Mouse (Mus musculus) intestine, embryonic 15.5 days (tissue): ENCODE data around the gene Ube2l3. TPM values are rescaled to one million over a fixed set of nuclear protein-coding genes. Genes with fewer than 3 reads are reported as not detected.
A peak's percentile ranks its signal among the peaks of the same experiment; 100 is the strongest.

Experiments
- ATAC-seq: fragments of 200-750 bp; cut with Nextera tagmentation; 2 replicates; pipeline ENCODE4 v1.8.0; 2017; ENCODE audit warnings: moderate TSS enrichment, moderate library complexity
- H3K27ac ChIP-seq: fragments of 300-500 bp; sonication (generic); 2 replicates; pipeline ENCODE4 v1.5.1; 2015; ENCODE audit warnings: mild to moderate bottlenecking, inconsistent platforms
- H3K27me3 ChIP-seq: fragments of 300-500 bp; sonication (generic); replicated peaks from 2 replicates; pipeline ENCODE4 v1.6.1; 2015; ENCODE audit warnings: inconsistent platforms
- H3K36me3 ChIP-seq: fragments of 300-500 bp; sonication (generic); 2 replicates; pipeline ENCODE4 v1.6.1; 2015; ENCODE audit warnings: inconsistent platforms
- H3K4me1 ChIP-seq: fragments of 300-500 bp; sonication (generic); replicated peaks from 2 replicates; pipeline ENCODE4 v1.6.1; 2015; ENCODE audit warnings: inconsistent platforms
- H3K4me2 ChIP-seq: fragments of 300-500 bp; sonication (generic); replicated peaks from 2 replicates; pipeline ENCODE4 v1.6.1; 2015; ENCODE audit warnings: mild to moderate bottlenecking, inconsistent platforms
- H3K4me3 ChIP-seq: fragments of 300-500 bp; sonication (generic); replicated peaks from 2 replicates; pipeline ENCODE4 v1.5.1; 2015; ENCODE audit warnings: inconsistent platforms
- H3K9ac ChIP-seq: fragments of 300-500 bp; sonication (generic); 2 replicates; pipeline ENCODE4 v1.6.1; 2015; ENCODE audit warnings: inconsistent platforms
- H3K9me3 ChIP-seq: fragments of 300-500 bp; sonication (generic); 2 replicates; pipeline ENCODE4 v1.6.1; 2016; ENCODE audit warnings: inconsistent platforms
- WGBS: fragments of 180-500 bp; shearing (Covaris S2); methylation state at CpG from one replicate; pipeline ENCODE4 v1.1.7; 2015; 5-methylcytosine and 5-hydroxymethylcytosine counted together
- polyA plus RNA-seq: library from polyadenylated mRNA; unstranded; fragments of >200 nt; fragmentation: Nextera tagmentation; extraction: Ambion mirVana; gene quantifications from 2 replicates; pipeline ENCODE4 v1.2.1, GENCODE M21; 2015

Ube2l3 gene
- polyA plus RNA-seq, 1 experiment from 2014 or later = 386 TPM

DNA sequence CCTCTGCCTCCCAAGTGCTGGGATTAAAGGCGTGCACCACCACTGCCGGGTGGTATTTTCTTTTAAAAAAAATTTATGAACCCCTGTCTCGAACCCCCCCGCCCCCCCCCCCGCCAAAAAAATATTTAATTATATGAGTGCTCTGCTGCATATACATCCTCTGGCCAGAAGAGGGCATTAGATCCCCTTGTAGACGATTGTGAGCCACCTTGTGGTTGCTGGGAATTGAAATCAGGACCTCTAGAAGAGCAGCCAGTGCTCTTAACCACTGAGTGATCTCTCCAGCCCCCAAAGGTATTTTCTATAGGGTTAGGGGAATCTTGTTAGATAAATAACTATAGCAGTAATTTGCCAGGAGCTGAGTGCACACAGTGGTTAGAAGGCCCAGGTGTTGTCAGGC, 2.5 kb upstream of the Ube2l3 start:
- Histone ChIP-seq H3K36me3 (no peaks in the 10 kb centered on the region), H3K9ac (no peak overlapping the region), H3K4me3 (no peak overlapping the region), H3K4me1 (peaks cover 12% of the 10 kb centered on the region), H3K4me2 (no peak overlapping the region), H3K27me3 (no peaks in the 10 kb centered on the region), H3K9me3 (no peaks in the 10 kb centered on the region), H3K27ac (no peak overlapping the region)
- ATAC-seq = no peak
- WGBS = 8% methylated on average over 6 of the region's 6 CpGs

DNA sequence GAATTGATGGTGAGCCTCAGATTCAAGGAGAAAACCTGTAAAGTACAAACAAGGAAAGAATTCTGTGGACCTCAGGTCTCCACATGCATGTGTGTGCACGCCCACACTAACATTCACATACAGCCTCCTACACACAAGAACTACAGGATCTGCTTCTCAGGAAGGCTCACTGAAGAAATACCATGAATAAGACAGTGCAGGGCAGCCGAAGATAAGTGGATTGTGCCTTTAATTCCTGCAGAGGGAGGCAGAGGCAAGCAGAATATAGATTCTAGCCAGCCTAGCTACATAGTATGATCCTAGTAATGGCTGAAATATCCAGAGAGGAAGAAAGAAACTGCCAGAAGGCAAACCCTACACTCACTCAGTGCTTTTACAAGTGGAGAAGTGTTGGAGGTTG, 472 bp downstream of the Ube2l3 start:
- peaks cover 12% of the 10 kb centered on the region for H3K4me1 ChIP-seq
- no peaks in the 10 kb centered on the region for H3K36me3 ChIP-seq
- H3K27me3 ChIP-seq = no peaks in the 10 kb centered on the region
- ATAC-seq = peak; percentile 43; the same call in 1 of the 2 replicates
- H3K27ac ChIP-seq = no peak overlapping the region; the same call in 1 of the 2 replicates
- H3K4me3 ChIP-seq = no peak overlapping the region
- H3K9me3 ChIP-seq = no peaks in the 10 kb centered on the region
- WGBS = 44% methylated on average over 2 of the region's 2 CpGs
- H3K9ac ChIP-seq = no peak overlapping the region
- H3K4me2 ChIP-seq = no peak overlapping the region

- under 1% methylated on average over 65 of the region's 72 CpGs for WGBS
Measured at GRCm38 (mm10) chr16:17200953-17201707, 1.3 kb downstream of the Ube2l3 start.

DNA sequence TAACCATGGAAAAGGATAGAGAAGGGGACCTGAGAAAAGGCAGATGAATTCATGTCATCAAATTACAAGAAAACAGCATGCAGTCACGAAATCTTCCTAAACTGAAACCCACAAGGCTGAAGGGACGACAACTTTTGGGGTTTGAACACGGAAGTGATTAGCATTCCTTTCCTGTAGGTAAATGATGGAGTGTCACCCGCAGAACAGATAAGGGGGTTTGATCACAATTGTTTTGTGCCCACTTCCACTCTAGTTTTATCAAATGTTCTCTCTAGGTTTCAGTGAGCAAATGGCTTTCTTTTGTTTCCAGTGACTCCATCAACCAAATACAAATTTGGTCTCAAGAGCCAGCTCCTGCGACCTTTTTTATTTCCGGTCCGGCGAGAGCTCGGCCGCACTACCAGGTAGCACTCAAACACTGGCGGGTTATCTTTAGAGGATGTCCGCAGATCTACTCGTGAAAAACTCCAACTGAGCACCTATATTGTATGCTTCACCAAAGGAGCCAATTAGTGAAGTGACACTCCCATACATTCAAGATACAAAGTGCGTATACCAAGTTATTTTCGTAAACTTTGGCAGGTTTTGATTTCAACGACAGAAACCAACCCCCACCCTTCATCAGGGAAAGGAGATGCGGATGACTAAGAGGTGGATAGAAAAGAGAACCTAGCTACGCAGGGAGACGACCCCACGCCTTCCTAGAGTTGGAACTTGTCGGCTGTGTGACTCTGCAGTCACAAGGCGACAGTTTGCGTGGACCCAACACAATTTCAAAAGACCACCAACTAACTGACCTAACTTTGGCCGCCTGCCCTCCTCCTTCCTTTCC, 2.1 kb downstream of the Ube2l3 start:
- Histone ChIP-seq H3K36me3 (no peaks in the 10 kb centered on the region), H3K4me1 (peaks cover 12% of the 10 kb centered on the region), H3K27me3 (no peaks in the 10 kb centered on the region), H3K27ac (peak overlapping the region; percentile 76; the same call in 1 of the 2 replicates), H3K9ac (peak overlapping the region; percentile 99), H3K9me3 (no peaks in the 10 kb centered on the region), H3K4me3 (peak overlapping the region; percentile 68), H3K4me2 (peak overlapping the region; percentile 69)
- 3% methylated on average over 24 of the region's 24 CpGs for WGBS
- ATAC-seq = peak; percentile 1; the same call in 1 of the 2 replicates

More at GRCm38 (mm10) chr16:17200953-17201707, 1.3 kb downstream of the Ube2l3 start:
- peak overlapping the region; percentile 76 for H3K27ac ChIP-seq
- no peaks in the 10 kb centered on the region for H3K36me3 ChIP-seq
- ATAC-seq = peak; percentile 90
- no peaks in the 10 kb centered on the region for H3K9me3 ChIP-seq
- peak overlapping the region; percentile 69 for H3K4me2 ChIP-seq
- H3K4me1 ChIP-seq = peaks cover 12% of the 10 kb centered on the region
- H3K27me3 ChIP-seq = no peaks in the 10 kb centered on the region
- peak overlapping the region; percentile 99 for H3K9ac ChIP-seq
- H3K4me3 ChIP-seq = peak overlapping the region; percentile 68

DNA sequence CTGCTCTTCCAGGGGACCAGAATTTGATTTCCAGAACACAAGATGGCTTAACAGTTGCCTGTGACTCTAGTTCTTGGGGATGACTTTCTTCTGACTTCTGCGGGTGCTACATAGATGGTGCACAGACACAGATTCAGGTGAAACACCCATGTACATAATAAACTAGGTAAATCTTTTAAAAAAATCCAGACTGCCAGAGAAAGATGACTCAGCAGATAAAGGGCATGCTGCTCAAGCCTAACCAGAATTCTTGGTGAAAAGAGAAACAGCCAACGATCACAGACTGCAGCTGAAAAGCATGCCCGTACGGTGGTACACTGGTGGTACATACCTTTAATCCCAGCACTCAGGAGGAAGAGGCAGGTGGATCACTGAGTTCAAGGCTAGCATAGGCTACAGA, 8.6 kb downstream of the Ube2l3 start:
- Histone ChIP-seq H3K36me3 (no peaks in the 10 kb centered on the region), H3K4me2 (no peak overlapping the region), H3K9ac (no peak overlapping the region), H3K4me1 (no peaks in the 10 kb centered on the region), H3K27me3 (no peaks in the 10 kb centered on the region), H3K27ac (no peak overlapping the region), H3K4me3 (no peak overlapping the region), H3K9me3 (no peaks in the 10 kb centered on the region)
- WGBS = 94% methylated on average over 4 of the region's 4 CpGs
- no peak for ATAC-seq

DNA sequence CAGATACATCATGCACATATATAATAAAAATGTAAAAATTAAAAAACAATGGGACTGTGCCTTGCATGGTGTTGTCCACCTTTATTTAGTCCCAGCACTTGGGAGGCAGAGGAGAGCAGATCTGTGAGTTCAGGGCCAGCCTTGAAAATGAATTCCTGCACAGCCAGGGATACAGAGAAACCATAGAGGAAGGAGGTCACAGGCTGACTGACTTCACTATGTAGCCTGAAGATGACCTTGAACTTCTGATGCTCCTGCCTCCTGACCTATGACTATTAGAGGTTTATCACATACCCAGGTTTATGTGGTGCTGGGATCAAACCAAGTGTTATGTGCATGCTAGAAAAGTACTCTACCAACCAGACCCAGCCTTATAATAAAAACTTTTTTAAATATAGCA, 17.0 kb downstream of the Ube2l3 start:
- Histone ChIP-seq H3K9me3 (no peaks in the 10 kb centered on the region), H3K36me3 (no peaks in the 10 kb centered on the region), H3K9ac (no peak overlapping the region), H3K27me3 (no peaks in the 10 kb centered on the region), H3K27ac (no peak overlapping the region), H3K4me3 (no peak overlapping the region), H3K4me2 (no peak overlapping the region), H3K4me1 (0 out of 2 replicates have a peak, but pooled peaks cover 2% of the 10 kb centered on the region)
- ATAC-seq = no peak

DNA sequence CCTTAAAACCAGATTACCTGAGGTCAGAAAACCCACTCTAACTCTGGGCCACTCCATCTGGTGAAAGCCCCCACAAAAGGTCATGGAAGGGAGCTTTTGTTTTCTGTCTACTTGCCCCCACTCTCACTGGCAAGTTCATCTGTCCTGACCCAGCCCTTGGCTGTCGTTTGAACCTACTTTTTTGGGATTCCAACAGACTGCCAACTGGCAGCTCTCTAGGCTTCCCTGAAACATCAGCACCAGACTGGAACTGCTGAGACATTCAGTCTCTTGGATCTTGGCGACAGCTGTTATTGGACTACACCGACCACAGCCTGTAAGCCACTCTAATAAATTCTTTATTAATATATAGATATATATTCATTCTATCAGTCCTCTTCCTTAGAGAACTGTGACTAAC, 19.4 kb downstream of the Ube2l3 start:
- WGBS = 82% methylated on average over 3 of the region's 3 CpGs
- no peak for ATAC-seq
- no peaks in the 10 kb centered on the region for H3K27me3 ChIP-seq
- no peak overlapping the region for H3K9ac ChIP-seq
- no peak overlapping the region for H3K4me2 ChIP-seq
- no peaks in the 10 kb centered on the region; the same call in 1 of the 2 replicates for H3K36me3 ChIP-seq
- H3K4me1 ChIP-seq = 0 out of 2 replicates have a peak, but pooled peaks cover 2% of the 10 kb centered on the region
- no peaks in the 10 kb centered on the region for H3K9me3 ChIP-seq
- H3K4me3 ChIP-seq = no peak overlapping the region
- no peak overlapping the region for H3K27ac ChIP-seq

DNA sequence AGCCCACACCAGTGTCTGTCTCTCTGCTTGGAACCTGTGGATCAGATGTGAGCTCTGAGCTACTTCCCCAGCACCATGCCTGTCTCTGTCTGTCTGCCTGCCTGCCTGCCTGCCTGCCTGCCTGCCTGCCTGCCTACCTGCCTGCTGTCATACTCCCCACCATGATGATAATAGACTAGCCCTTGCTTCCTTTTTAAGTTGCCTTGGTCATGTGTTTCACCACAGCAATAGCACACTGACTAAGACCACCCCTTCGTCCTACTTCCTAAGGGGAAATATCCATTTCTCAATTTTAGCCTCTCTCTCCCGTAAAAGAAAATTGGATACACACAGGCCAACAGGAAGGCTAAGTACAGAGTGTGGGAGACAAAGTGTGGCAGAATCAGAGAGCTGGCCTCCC, 20.3 kb downstream of the Ube2l3 start:
- H3K4me1 ChIP-seq = 0 out of 2 replicates have a peak, but pooled peaks cover 2% of the 10 kb centered on the region
- ATAC-seq = no peak
- H3K9me3 ChIP-seq = no peaks in the 10 kb centered on the region
- H3K27me3 ChIP-seq = no peaks in the 10 kb centered on the region
- H3K9ac ChIP-seq = no peak overlapping the region
- H3K36me3 ChIP-seq = no peaks in the 10 kb centered on the region; the same call in 1 of the 2 replicates
- H3K4me3 ChIP-seq = no peak overlapping the region
- no peak overlapping the region for H3K27ac ChIP-seq
- 70% methylated on average over 2 of the region's 2 CpGs for WGBS
- H3K4me2 ChIP-seq = no peak overlapping the region

- no peak for ATAC-seq
- no peak overlapping the region for H3K9ac ChIP-seq
- WGBS = 80% methylated on average over 4 of the region's 4 CpGs
Measured at GRCm38 (mm10) chr16:17181382-17181781, 21.1 kb downstream of the Ube2l3 start.

GRCm38 (mm10) chr16:17179706-17180105, 22.7 kb downstream of the Ube2l3 start:
- 90% methylated on average over 3 of the region's 3 CpGs for WGBS
- Histone ChIP-seq H3K4me2 (no peak overlapping the region), H3K27me3 (no peaks in the 10 kb centered on the region), H3K4me1 (peaks cover 9% of the 10 kb centered on the region; the same call in 1 of the 2 replicates), H3K27ac (no peak overlapping the region), H3K4me3 (no peak overlapping the region), H3K9ac (no peak overlapping the region), H3K9me3 (no peaks in the 10 kb centered on the region), H3K36me3 (no peaks in the 10 kb centered on the region; the same call in 1 of the 2 replicates)
- no peak for ATAC-seq

More at GRCm38 (mm10) chr16:17181382-17181781, 21.1 kb downstream of the Ube2l3 start:
- no peaks in the 10 kb centered on the region for H3K9me3 ChIP-seq
- H3K4me1 ChIP-seq = peaks cover 5% of the 10 kb centered on the region; the same call in 1 of the 2 replicates
- H3K4me2 ChIP-seq = no peak overlapping the region
- no peaks in the 10 kb centered on the region; the same call in 1 of the 2 replicates for H3K36me3 ChIP-seq
- no peak overlapping the region for H3K27ac ChIP-seq
- no peak overlapping the region for H3K4me3 ChIP-seq
- H3K27me3 ChIP-seq = no peaks in the 10 kb centered on the region

DNA sequence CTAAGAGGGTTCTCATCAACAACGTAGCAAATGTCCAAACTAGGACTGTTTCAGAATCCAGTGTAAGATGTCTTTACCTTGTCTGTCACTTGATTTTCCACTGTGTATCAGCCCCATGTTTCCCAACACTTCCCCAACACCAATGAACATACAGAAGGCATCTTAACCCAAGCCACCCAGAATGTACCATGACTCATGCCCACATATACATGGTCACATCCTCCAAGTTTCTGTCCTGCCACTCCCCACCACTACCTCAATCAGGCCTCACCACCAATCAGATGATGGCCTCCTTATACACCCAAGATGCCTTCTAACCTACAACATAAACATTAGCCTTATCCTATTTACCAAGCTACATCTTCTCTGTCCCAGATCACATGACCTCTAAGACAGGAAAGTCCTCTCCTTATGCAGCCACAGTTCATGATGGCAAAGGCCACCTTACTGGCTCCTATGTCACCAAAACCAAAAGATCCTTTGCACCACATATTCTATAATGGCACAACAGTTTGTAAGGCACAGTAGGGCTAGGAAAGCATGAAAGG, 24.8 kb downstream of the Ube2l3 start:
- ATAC-seq = no peak
- Histone ChIP-seq H3K9ac (no peak overlapping the region), H3K27me3 (no peaks in the 10 kb centered on the region), H3K36me3 (peaks cover 4% of the 10 kb centered on the region; the same call in 1 of the 2 replicates), H3K9me3 (no peaks in the 10 kb centered on the region), H3K4me2 (no peak overlapping the region), H3K4me3 (no peak overlapping the region), H3K27ac (no peak overlapping the region), H3K4me1 (peaks cover 9% of the 10 kb centered on the region; the same call in 1 of the 2 replicates)
- WGBS = 100% methylated on average over 1 of the region's 1 CpGs

DNA sequence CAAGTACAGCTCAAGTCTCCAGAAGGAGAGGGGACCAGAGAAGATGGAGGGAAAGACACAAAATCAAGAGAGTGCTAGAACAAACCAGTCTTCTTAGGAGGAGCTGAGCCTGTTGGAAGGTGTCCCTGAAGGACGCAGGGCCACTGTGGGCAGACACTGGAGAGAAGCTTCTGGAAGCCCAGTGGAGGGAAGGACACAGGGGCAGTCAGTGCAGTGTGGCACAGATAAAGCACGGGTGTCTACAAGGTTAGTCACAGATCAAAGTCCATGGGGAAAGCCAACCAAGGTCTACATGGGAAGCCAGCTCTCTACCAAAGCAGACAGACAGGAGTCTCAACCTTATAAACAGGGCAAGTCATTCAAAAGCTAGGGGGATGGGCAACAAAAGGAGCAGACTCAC, 26.7 kb downstream of the Ube2l3 start:
- Histone ChIP-seq H3K9ac (no peak overlapping the region), H3K27me3 (no peaks in the 10 kb centered on the region), H3K4me1 (peaks cover 8% of the 10 kb centered on the region; the same call in 1 of the 2 replicates), H3K36me3 (peaks cover 7% of the 10 kb centered on the region; the same call in 1 of the 2 replicates), H3K4me2 (no peak overlapping the region), H3K9me3 (no peaks in the 10 kb centered on the region), H3K4me3 (no peak overlapping the region), H3K27ac (no peak overlapping the region)
- 71% methylated on average over 2 of the region's 2 CpGs for WGBS
- peak; percentile 84 for ATAC-seq
